Mouse (Mus musculus) kidney, adult 11 months (tissue): ENCODE measurements at regions not wholly inside any gene's neighbourhood (a gene's known extent, or its start where the extent isn't known, plus 50 kb on each side); places are given as distances from the start of the nearest gene placed in this dataset.

Experiments used
- DNase-seq: peaks from one replicate; pipeline ENCODE4 v3.0.0; 2022

DNA sequence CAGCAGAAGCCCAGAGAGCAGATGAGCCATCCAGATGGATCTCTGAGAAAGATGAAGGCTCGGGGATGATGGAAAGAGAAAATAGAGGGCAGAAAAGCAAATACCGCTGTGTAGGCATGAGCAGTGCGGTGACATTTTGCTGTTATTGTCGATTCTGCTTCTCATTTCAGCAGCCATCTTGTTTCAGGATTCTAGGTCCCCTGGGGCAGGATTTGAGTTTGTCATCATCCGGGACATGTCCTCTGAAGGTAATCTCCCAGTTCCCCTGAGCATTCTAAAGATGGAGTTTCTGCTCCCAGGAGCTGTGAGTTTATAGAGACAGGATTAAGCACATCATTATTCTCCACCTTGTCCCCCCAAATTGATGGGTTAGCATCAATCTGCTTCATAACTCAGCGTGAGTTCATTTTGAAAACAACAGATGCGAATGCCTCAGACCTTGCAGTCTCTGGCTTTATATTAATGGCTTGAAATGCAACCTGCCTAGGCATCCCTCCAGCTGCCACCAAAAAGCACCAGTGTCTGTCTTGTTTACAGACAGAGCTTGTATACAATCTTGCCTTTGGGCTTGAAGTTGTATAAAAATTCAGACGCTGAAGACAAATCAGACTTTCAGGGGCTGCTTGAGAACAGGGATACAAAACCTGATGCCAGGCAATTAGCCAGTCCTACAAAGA is 128.6 kb upstream of the Foxa2 start:
- no peak for DNase-seq

DNA sequence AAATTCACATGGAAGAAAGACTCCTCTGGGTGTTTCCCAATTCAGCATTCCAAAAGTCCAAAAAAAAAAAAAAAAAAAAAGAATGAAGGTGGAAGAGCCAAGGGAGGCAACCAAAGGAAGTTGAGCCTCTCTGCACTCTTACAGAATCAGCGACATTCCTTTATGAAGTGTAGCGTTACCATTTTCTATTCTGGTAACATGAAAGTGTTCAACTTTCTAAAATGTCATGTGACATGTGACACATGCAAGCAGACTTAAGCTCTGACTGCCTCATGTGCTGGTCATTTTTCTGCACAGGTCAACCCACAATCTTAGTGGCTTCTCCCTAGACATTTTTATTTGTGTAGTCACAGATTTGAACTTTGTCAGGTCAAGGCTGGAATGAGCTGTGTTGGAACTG is 133.5 kb upstream of the Foxa2 start:
- DNase-seq = no peak

DNA sequence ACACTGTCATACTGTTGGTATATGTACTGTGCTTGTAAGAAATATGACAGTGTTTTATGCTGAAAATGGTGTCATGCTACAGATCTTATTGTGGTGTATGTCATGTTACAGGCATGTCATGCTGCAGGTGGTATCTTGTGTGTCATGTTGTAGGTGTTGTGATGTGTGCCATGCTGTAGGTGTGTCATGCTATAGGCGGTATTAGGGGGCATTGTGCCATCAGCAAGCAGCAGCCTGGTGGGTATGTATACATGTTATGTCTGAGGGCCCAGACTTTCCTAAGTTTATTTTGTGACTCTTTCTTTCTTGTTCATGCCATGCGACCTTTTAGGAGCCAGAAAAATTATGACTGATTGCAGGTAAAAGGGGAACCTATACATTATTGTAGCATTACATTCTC is 134.7 kb upstream of the Foxa2 start:
- no peak for DNase-seq

DNA sequence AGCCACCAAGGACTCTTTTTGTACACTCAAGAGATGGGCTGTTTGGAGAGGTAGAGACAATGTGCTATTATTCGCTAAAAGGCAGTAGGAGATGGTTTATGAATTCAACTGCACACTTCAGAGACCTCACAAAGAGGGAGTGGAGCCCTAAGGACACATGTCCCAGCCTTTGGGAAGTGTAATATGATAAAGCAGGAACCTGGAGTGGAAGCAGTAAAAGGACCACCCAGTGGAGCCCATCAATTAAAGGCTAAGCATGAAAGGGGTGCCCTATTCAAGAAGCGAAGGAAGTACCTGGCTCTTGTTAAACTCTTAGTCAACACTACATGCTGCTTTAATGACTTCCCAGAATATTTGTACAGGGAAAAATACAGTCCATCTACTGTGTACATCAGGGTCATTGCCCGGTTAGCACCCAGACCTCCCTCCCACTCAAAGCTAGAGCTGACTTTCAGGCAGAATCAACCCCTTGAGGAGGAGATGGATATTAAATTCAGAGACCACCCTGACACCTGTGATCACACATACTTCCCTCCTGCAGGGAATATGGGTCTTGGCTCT is 135.8 kb upstream of the Foxa2 start:
- DNase-seq = no peak

DNA sequence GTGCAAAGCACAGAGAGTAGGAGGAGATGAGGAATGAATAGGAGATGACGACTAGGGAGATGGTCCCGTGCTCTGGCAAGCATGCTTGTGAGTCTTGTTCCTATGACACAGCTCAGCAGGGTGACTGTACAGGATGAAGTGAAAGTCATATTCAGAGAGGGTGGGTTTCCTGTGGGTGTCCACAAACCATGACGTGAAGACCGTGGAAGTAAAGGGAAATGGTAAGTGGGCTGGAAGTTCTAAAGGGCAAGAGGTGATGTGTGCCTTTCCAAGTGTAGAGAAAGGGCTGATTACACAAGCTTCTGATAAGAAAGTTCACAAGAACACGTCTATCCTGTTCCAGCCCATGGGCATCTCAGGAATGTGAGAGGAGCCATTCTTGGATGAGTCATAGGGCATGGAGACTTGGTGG is 138.0 kb upstream of the Foxa2 start:
- DNase-seq = no peak

DNA sequence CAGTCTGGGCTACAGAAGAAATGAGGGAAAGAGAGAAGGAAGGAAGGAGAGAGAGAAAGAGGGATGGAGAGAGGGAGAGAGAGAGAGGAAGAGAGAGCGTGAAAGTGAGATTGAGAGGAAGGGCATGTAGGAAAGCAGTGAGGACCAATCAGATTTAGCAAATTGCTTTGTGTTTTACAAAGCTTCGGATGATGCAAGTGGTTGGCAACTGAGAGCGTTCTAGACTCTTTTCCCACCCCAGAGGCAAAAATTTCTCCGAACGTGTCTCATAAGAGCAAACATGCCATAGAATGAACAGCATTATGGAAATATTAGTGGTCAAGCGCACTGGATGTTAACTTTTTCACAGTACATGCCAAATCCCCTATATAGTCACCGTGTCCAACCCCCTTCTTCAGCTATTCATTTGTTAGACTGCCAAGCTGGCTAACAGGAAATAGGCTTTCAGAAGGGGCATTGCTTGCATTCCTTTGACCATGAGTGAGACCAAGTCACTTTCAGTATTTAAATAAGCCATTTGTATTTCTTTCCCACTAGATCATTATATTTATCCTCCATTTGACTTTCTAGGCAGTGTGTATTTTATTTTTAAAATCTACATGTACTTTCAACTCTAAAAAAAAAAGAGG is 139.7 kb upstream of the Foxa2 start:
- DNase-seq = no peak

DNA sequence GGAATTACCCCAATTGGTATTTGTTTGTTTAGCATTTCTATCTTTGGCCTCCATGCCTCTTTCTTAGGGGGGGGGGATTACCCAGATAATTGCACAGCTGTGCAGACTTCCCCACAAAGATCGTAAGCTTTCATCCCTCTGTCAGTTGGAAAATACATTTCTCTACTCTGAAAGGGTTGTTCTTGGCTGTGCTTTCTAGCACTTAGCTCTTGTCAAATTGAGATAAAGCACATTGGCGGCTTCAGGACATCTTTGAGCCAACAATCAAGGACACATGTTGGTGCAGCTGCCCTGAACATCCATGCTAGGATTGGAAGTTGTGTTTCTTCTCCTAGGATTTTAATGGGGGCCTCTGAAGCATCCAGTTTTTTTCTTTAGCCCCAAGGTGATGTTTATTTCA is 142.1 kb upstream of the Foxa2 start:
- no peak for DNase-seq

DNA sequence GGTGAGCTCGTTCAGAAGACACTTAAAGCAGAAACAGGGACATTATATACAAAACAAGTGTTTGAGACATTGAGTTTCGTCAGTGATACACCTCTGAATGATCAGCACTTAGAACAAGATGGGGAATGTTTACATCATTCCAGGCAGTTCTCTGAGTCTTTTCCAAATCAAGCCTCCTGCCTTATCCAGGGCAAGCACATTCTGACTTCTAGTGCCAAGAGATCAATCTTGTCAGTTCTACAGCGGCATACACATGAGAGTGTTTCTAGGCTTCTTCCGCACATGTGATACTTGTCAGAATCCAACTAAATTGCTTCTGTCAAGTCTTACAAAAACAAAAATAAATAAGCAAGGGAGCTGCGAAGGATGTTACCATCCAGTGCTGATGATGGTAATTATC is 142.5 kb upstream of the Foxa2 start:
- no peak for DNase-seq

DNA sequence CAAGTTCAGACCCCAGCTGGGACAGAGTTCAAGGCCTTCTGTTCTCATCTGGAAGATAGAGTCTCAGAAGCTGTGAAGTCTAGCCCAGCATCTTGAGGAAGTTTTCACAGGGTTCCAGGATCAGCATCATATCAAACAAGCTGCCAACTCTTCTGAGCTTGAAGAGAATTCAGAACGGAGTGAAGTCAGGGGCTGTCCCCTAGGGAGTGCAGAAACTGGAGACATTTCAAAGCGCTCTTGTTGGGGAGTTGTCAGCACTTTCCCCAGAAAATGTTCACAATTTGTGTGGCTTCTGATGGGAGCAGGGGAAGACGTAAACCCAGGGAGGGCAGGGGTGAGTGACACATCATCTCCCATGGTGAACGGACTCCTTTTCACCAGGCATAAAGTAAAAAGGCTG is 146.2 kb upstream of the Foxa2 start:
- DNase-seq = no peak

DNA sequence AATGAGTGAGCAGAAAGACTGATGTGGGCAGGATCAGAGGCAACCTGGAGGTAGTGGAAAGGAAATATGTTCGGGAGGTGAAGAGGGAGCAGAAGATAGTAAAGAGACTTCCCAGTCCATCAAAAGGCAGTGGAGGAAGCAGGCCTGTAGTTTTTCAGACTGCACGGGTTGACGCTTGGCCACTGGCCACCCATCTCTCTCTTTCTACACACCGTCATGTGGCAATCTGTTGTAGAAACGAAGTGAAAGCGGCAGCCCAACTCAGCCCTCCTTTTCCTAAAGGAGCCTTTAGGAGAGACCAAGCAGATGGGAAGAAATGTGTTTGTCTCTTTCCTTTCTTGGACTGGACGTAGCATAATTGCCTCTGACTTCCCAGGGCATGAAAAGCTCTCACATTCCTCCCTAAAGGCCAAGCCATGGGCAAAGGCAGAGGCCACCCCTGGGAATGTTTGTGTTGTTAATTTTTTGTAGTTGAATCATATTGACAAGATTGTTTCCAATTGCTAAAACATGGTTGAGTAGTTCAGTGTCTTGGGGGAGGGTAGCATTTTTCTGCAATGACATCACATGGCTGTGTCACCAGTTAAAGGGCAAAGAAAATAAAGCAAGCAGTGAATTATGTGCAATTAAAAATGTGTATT is 150.7 kb upstream of the Foxa2 start:
- no peak for DNase-seq

DNA sequence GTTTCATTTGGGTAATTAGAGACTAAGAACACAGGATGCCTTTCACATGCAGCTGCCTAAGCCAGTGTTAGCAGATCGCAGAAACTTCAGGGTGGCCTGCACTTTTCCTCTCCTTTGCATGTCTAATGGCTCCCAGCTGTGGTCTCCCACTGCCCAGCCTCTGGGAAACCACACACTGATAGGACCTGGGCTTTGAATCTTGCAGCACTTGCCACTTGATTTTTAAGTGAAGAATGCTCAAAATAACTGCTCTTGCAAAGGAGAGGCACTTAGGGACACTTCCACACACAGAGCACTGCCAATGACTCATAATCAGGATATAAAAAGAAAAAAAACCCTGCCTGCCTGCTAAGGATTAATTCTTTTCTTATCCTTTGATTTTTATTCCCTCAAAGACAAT is 159.9 kb upstream of the Foxa2 start:
- no peak for DNase-seq

DNA sequence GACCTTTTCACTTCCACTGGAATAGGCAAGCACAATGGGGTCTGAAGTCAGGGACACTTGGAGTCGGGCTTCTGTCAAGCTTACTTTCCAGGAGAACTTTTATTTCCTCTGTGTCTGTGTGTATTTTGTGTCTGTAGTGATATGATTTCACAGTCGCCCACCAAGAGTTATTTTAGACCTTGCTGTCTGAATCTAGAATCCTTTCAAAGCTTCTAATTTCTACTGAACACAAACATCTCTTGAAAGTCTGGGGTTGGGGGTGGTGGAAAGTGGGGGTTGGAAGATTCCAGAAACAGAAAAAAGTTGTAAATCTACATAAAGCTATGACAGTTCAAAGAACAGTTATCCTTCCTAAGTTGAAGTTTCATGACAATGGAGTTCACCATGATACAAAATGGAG is 164.0 kb upstream of the Foxa2 start:
- no peak for DNase-seq

DNA sequence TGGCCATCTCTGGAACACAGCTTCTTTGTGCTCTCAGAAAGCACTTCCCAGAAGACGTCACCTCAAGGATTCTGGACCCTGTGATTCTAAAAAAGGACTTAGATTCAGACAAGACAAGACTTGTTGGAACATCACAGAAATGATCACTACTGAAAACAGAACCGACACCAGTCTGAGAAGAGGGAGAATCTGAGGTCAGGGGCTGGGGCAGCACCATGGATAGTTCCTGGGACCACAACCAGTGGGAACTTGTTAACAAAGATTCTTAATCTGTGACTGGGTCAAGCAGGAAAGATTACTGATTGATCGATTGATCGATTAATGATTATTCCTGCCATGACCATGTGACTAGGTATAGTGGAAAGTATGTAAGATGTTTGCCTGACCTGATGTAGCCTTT is 170.4 kb upstream of the Foxa2 start:
- no peak for DNase-seq

DNA sequence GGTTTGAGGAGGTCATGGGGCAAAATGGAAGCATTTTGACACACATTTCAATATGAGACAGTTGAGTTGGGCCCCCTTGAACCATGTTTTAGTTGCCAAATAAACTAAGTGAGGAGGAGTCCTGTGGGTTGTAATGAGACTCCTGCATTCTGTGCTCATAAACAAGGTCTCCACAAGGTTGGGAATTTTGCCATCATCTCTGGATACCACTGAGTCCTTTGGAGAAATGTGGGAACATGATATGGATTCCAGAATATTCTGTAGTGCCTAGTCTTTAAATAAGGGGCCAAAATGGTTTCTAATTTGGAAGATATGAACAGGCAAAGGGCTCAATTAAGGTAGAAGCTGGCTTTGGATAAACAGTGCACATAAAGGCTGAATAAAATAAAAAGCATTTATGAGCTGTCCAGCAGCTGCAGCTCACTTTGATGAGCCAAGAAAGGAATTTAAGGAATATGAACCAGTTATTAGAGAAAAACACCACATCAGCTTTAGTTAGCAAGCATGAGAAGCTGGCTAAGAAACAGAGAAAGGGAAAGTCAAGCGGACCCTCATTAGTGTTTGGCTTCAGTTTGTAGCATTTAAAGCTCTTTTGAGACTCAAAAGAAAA is 161.3 kb upstream of the Sstr4 start:
- DNase-seq = no peak

DNA sequence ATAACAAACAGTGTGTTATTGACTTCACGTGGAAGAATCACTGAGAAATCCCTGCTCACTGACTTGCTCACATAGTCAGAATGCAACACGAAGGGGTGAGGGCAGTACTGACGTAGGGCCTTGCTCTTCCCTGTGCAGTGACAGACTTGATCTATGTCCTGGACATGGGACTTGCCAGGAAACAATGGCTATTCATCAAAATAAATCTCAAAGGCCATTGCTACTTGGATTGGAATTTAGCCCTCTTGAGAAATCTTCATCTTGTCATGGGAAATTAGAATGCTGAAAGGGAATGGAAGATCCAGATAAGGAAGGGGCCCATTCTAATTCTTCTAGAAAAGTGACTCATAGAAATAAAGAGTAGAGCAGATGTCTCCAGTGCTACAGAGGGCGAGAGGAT is 158.0 kb upstream of the Sstr4 start:
- DNase-seq = no peak

DNA sequence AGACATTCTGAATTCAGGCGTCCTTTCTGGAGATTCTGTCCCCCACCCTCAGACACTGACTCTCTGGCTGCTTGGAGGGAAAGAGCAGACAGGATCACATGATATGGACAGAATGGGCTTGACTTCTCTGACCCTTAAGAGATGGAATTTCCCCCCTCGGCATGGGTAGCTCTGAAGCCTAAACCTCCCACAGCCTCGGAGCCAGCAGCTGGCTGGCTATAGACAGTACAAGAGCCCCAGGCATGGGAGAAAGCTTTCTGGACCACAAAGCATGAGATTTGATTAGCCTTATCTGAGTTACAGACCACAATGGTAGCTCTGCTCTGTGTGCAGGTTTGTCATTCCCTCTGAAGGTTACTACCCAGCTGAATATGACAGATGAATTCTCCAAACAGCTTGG is 156.1 kb upstream of the Sstr4 start:
- DNase-seq = no peak

DNA sequence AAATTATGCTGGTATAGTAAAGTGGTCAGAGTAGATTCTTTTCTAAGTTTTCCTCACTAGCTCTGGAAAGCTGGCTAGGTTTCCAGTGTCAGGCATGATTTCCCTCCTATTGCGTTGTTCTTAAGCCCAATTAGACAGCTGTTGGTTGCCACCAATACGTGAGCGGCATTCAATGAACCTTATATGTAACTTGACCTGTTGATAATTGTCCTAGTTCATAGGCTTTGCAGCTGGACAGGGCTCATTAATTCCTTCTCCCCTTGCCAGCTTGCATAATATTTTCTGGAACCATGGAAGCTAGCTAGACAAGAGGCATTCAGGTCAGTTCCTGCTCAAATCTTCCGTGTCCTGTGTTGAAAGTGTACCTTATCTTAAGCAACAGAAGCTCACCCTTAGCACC is 152.9 kb upstream of the Sstr4 start:
- peak; percentile 21 for DNase-seq

DNA sequence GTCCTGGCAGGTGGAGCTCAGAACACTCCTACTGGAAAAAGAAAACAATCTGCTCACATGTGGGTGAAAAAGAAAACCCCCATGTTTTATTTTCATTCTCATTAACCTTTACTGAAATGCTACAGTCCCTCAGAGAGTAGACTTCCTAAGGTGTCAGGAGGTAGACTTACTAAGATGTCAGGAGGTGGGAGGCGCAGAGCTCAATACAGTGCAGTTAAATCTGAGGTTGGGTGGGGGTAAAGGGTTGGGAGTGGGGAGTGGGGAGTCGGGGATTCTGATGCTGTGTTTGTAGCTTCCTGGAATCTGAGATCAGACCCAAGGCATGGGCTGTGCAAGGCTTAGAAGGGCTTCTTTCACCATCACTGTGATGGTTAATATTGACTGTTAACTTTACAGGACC is 149.6 kb upstream of the Sstr4 start:
- DNase-seq = no peak

DNA sequence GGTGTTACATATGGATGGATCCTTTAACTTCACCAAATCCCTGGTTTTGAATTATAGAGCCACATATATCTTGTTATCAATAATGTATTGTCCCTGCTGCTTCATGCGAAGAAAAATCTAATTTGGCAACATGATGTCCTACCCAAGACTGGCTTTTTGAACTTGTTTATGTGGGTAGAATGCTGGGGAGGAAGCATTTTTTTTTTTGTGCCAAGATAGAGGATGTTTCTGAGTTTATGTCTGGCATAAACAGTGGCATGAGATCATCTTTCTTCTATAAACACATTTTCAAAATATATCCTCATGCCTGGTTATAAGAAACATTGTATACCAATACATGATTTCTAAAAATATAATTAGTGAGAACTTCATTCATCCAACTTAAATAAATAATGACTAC is 144.2 kb upstream of the Sstr4 start:
- DNase-seq = no peak

DNA sequence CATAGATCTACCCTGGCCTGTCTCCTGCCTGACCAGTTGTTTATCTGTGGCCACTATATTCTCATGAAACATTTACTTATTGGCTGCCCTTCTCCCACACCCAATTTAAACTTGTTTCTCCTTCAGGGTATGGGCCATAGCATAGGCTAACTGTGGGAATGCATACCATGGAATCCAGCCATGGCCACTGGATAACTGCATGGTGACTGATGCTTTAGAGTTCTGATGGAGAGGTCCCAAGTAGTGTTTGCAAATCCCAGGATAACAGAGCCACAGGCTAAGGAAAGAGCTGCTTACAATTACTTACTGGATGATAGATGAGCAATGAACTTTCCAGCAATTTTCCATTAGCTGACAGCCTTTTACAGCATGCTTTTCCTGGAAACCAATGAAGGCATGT is 139.5 kb upstream of the Sstr4 start:
- no peak for DNase-seq

DNA sequence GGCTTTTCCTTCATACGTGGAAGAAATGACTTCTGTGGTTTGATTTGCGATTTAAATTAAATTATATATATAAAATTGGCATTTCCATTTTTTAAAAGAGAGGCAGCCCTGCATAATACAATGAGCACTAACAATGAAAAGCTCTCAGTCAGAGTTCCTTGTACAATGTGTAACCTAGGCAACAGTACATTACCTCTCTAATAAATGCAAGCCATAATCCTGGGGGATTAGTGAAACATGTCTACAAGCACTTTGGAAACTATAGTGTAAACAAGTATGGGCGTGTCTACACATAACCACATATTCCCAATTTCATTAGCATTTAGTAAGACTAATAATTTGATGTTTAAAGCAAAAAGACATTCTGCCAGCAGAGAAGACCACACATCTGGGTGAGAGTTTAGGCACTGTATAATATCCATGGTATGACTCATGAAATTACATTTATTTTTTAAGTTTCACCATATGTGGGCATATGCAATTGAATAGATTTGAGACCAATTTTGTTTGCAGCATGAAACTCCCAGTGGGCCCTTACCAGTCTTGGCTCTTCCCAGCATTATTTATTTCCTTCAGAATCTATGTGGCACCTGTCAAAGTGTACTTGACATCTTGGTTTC is 130.9 kb upstream of the Sstr4 start:
- DNase-seq = no peak

DNA sequence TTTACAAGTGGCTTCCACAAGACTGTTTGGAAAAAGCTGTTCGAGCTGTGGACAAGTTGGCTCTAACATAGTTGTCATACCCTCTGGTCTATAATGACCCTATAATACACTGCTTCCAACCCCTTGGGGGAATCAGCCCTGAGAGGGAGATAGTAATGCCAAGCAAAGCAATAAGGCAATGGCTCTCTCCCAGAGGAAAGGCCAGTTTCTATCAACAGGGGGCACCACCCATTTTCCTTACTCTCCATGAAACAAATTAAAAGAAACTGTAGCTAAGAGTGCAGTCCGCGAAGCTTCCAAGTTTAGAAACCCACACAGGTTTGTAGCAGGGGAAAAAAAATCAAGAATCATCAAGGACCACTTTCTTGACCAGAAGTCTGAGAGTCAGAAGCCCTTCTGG is 115.9 kb upstream of the Sstr4 start:
- DNase-seq = no peak

DNA sequence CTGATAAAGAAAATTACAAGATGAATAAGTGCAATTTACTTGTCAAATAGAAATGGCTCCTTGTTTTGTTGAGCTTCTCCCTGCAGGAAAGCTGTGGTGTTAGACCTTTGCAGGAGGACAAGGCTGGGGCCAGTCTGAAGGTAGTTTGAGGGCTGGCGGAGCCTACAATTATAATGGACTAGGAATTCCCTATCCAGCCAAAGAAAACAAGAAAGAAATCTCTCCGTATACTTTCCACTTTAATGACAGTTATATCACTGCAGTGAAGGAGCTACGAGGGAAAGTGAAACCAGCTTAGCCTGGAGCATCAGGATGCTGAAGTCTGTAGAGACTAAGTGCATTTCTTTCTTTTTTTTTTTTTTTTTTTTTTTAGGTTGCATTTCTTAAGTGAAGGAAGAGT is 104.8 kb upstream of the Sstr4 start:
- DNase-seq = no peak

DNA sequence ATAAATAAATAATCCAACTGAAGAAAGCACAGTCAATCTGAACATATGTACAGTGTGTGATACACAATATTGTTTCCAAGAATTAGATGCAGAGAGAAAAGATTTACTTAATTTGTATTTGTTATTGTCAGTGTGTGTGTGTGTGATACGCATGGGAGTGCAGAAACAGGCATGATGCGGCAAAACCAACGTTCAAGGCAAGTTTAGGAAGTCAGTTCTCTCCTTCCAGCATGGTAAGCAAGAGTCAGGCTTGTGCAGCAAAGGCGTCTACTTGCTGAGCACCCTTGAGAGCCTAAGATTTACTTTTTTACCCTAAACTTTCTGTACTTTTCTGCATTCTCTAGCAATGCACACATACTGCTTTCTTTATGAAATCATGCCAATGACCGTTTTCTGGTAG is 102.7 kb upstream of the Sstr4 start:
- no peak for DNase-seq
